Mouse (Mus musculus) bone marrow, adult 2 months (tissue): ENCODE data around the gene Trpm8.

ENCODE experiments used
- CTCF ChIP-seq: fragments of 200-500 bp; IDR thresholded peaks from 2 replicates; pipeline ENCODE4 v1.5.1; 2011; ENCODE audit warnings: low read length, control low read depth; ENCODE audit not compliant: control insufficient read depth, insufficient read depth
- POLR2A ChIP-seq: fragments of 200-500 bp; IDR thresholded peaks from 2 replicates; pipeline ENCODE4 v1.6.1; 2011; ENCODE audit warnings: low read depth, mild to moderate bottlenecking, control low read depth, low read length, borderline replicate concordance; ENCODE audit not compliant: control insufficient read depth

DNA sequence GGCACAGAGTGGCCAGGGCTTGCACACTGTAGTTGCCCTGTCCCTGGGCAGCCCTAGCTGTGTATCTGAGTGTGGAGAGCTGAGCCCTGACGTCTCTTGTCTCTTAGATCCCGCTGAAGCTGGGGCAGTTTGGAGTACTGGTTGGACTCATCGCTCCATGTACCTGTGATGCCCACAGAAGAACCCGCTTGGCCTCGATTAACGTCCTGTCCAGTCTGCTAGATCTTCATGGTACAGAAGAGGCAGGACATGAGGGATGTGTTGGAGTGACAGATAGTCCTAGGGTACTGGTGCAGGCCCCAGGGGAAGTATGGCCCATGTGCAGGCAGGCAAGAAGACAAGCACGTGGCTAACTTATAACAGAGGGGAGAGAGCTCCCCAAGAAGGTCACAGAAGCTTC, 27.9 kb upstream of the Trpm8 start:
- TF ChIP-seq CTCF, result no peak
- TF ChIP-seq POLR2A, result no peak
